Mouse (Mus musculus): ENCODE measurements around the gene Prr11.

- no peak for TF ChIP-seq GATA1 (IDR thresholded peaks at IDR 0.05; ENCODE audit: low read length)
- TF ChIP-seq TAL1 (IDR thresholded peaks at IDR 0.05; ENCODE audit: low read length) = no peak
These were observed 52.2 kb downstream of the Prr11 start for GRCm38 (mm10) chr11:87056286-87056685.
